Mouse (Mus musculus) liver, embryonic 12.5 days (tissue): ENCODE data around the gene Ccdc30. TPM values are rescaled to one million over a fixed set of nuclear protein-coding genes. Genes with fewer than 3 reads are reported as not detected.
"Not testable (repeated sequence)": the region's sequence is repeated elsewhere in the genome, so short reads cannot be mapped to it uniquely, and the experiment has no call there.

Experiments
- ATAC-seq: fragments of 200-750 bp; cut with Nextera tagmentation; 2 replicates; pipeline ENCODE4 v1.8.0; 2017; ENCODE audit warnings: moderate number of reproducible peaks, mild to moderate bottlenecking, moderate library complexity
- H3K27ac ChIP-seq: fragments of 300-500 bp; sonication (generic); 2 replicates; pipeline ENCODE4 v1.5.1; 2016; ENCODE audit warnings: mild to moderate bottlenecking
- H3K27me3 ChIP-seq: fragments of 300-500 bp; sonication (generic); replicated peaks from 2 replicates; pipeline ENCODE4 v1.6.1; 2016; ENCODE audit warnings: mild to moderate bottlenecking, moderate library complexity
- H3K36me3 ChIP-seq: fragments of 300-500 bp; sonication (generic); 2 replicates; pipeline ENCODE4 v1.6.1; 2016; ENCODE audit warnings: mild to moderate bottlenecking, moderate library complexity
- H3K4me1 ChIP-seq: fragments of 300-500 bp; sonication (generic); 2 replicates; pipeline ENCODE4 v1.6.1; 2016
- H3K4me2 ChIP-seq: fragments of 300-500 bp; sonication (generic); 2 replicates; pipeline ENCODE4 v1.6.1; 2016; ENCODE audit warnings: mild to moderate bottlenecking, moderate library complexity
- H3K4me3 ChIP-seq: fragments of 300-500 bp; sonication (generic); 2 replicates; pipeline ENCODE4 v1.5.1; 2016; ENCODE audit warnings: mild to moderate bottlenecking, moderate library complexity
- H3K9ac ChIP-seq: fragments of 300-500 bp; sonication (generic); 2 replicates; pipeline ENCODE4 v1.6.1; 2016; ENCODE audit warnings: mild to moderate bottlenecking, moderate library complexity
- H3K9me3 ChIP-seq: fragments of 300-500 bp; sonication (generic); replicated peaks from 2 replicates; pipeline ENCODE4 v1.6.1; 2016; ENCODE audit warnings: mild to moderate bottlenecking, moderate library complexity
- WGBS: fragments of 180-500 bp; shearing (Covaris S2); methylation state at CpG from one replicate; pipeline ENCODE4 v1.1.7; 2016; ENCODE audit not compliant: insufficient replicate concordance; 5-methylcytosine and 5-hydroxymethylcytosine counted together
- polyA plus RNA-seq: library from polyadenylated mRNA; unstranded; fragments of >200 nt; fragmentation: Nextera tagmentation; extraction: Ambion mirVana; gene quantifications from 2 replicates; pipeline ENCODE4 v1.2.1, GENCODE M21; 2016

Ccdc30 gene
- polyA plus RNA-seq, 1 experiment from 2014 or later, result 1.4 TPM

- Histone ChIP-seq H3K9ac (no peak overlapping the region), H3K4me2 (no peak overlapping the region), H3K4me1 (peaks cover 16% of the 10 kb centered on the region), H3K27ac (no peak overlapping the region), H3K36me3 (peaks cover 3% of the 10 kb centered on the region), H3K9me3 (no peaks in the 10 kb centered on the region), H3K27me3 (no peaks in the 10 kb centered on the region), H3K4me3 (no peak overlapping the region)
- 68% methylated on average over 2 of the region's 2 CpGs for WGBS
- ATAC-seq, result no peak
Observed at GRCm38 (mm10) chr4:119297361-119297760, 118.0 kb downstream of the Ccdc30 start.

GRCm38 (mm10) chr4:119295134-119295453 lies 120.2 kb downstream of the Ccdc30 start:
- peak overlapping the region; percentile 97 for H3K4me2 ChIP-seq
- H3K9ac ChIP-seq, result peak overlapping the region; percentile 97
- 5% methylated on average over 6 of the region's 6 CpGs for WGBS
- H3K27ac ChIP-seq, result peak overlapping the region; percentile 88
- no peak for ATAC-seq
- no peaks in the 10 kb centered on the region for H3K9me3 ChIP-seq
- peak overlapping the region; percentile 98 for H3K4me3 ChIP-seq
- no peaks in the 10 kb centered on the region for H3K27me3 ChIP-seq
- peaks cover 26% of the 10 kb centered on the region for H3K36me3 ChIP-seq
- peaks cover 37% of the 10 kb centered on the region for H3K4me1 ChIP-seq

- no peaks in the 10 kb centered on the region for H3K27me3 ChIP-seq
- H3K4me2 ChIP-seq, result peak within 1 kb of the TSS; percentile 97
- peak within 1 kb of the TSS; percentile 97 for H3K9ac ChIP-seq
- peaks cover 41% of the 10 kb centered on the region for H3K4me1 ChIP-seq
- peaks cover 31% of the 10 kb centered on the region for H3K36me3 ChIP-seq
- ATAC-seq, result peak; percentile 97
- WGBS, result under 1% methylated on average over 61 of the region's 61 CpGs
- peak within 1 kb of the TSS; percentile 98 for H3K4me3 ChIP-seq
- H3K9me3 ChIP-seq, result no peaks in the 10 kb centered on the region
- peak within 1 kb of the TSS; percentile 88 for H3K27ac ChIP-seq
Observed at GRCm38 (mm10) chr4:119294415-119295133, 120.7 kb downstream of the Ccdc30 start, which contains the start of gene Ybx1. Ybx1 (minus strand) TSS chr4:119294604.

- under 1% methylated on average over 71 of the region's 80 CpGs for whole genome bisulfite sequencing
- Histone ChIP-seq H3K4me3 (peak overlapping the region; percentile 98), H3K9ac (peak overlapping the region; percentile 97), H3K27ac (peak overlapping the region; percentile 88), H3K4me2 (peak overlapping the region; percentile 97), H3K36me3 (peaks cover 37% of the 10 kb centered on the region), H3K4me1 (peaks cover 45% of the 10 kb centered on the region), H3K9me3 (no peaks in the 10 kb centered on the region), H3K27me3 (no peaks in the 10 kb centered on the region)
- no peak for ATAC-seq
Observed at GRCm38 (mm10) chr4:119293574-119294258, 121.6 kb downstream of the Ccdc30 start.

GRCm38 (mm10) chr4:119292771-119293573 lies 122.3 kb downstream of the Ccdc30 start:
- peaks cover 51% of the 10 kb centered on the region for H3K4me1 ChIP-seq
- H3K36me3 ChIP-seq, result peaks cover 44% of the 10 kb centered on the region
- WGBS, result under 1% methylated on average over 24 of the region's 24 CpGs
- H3K4me2 ChIP-seq, result peak overlapping the region; percentile 97
- no peaks in the 10 kb centered on the region for H3K9me3 ChIP-seq
- no peaks in the 10 kb centered on the region for H3K27me3 ChIP-seq
- peak overlapping the region; percentile 88 for H3K27ac ChIP-seq
- peak overlapping the region; percentile 97 for H3K9ac ChIP-seq
- ATAC-seq, result 0 out of 2 replicates have a peak, but pooled peaks have one; percentile 20
- H3K4me3 ChIP-seq, result peak overlapping the region; percentile 98

- H3K27me3 ChIP-seq, result no peaks in the 10 kb centered on the region
- H3K4me2 ChIP-seq, result peak overlapping the region; percentile 97
- peak overlapping the region; percentile 97 for H3K9ac ChIP-seq
- peaks cover 53% of the 10 kb centered on the region for H3K36me3 ChIP-seq
- H3K4me3 ChIP-seq, result peak overlapping the region; percentile 98
- no peak for ATAC-seq
- no peaks in the 10 kb centered on the region for H3K9me3 ChIP-seq
- peaks cover 61% of the 10 kb centered on the region for H3K4me1 ChIP-seq
- peak overlapping the region; percentile 88 for H3K27ac ChIP-seq
- WGBS, result 59% methylated on average over 1 of the region's 1 CpGs
Observed at GRCm38 (mm10) chr4:119291921-119292320, 123.4 kb downstream of the Ccdc30 start.

GRCm38 (mm10) chr4:119285336-119285735 lies 130.0 kb downstream of the Ccdc30 start:
- WGBS, result 32% methylated on average over 2 of the region's 2 CpGs
- no peaks in the 10 kb centered on the region for H3K9me3 ChIP-seq
- H3K36me3 ChIP-seq, result peaks cover 93% of the 10 kb centered on the region
- H3K4me3 ChIP-seq, result no peak overlapping the region
- H3K27me3 ChIP-seq, result no peaks in the 10 kb centered on the region
- peak overlapping the region; percentile 58 for H3K27ac ChIP-seq
- H3K9ac ChIP-seq, result no peak overlapping the region
- peaks cover 49% of the 10 kb centered on the region for H3K4me1 ChIP-seq
- H3K4me2 ChIP-seq, result peak overlapping the region; percentile 41
- ATAC-seq, result peak; percentile 61; the same call in 1 of the 2 replicates

GRCm38 (mm10) chr4:119284861-119285260 lies 130.5 kb downstream of the Ccdc30 start:
- Histone ChIP-seq H3K4me3 (no peak overlapping the region), H3K9me3 (no peaks in the 10 kb centered on the region), H3K27ac (peak overlapping the region; percentile 38; the same call in 1 of the 2 replicates), H3K9ac (no peak overlapping the region), H3K4me2 (no peak overlapping the region), H3K4me1 (peaks cover 46% of the 10 kb centered on the region), H3K27me3 (no peaks in the 10 kb centered on the region), H3K36me3 (peaks cover 93% of the 10 kb centered on the region)
- 60% methylated on average over 1 of the region's 1 CpGs for WGBS
- ATAC-seq, result no peak

GRCm38 (mm10) chr4:119278784-119279183 lies 136.5 kb downstream of the Ccdc30 start:
- H3K9me3 ChIP-seq, ATAC-seq: not testable (repeated sequence)
- H3K4me1 ChIP-seq, result peaks cover 13% of the 10 kb centered on the region; the same call in 1 of the 2 replicates

GRCm38 (mm10) chr4:119275726-119276125 lies 139.6 kb downstream of the Ccdc30 start:
- Histone ChIP-seq H3K27me3 (no peaks in the 10 kb centered on the region), H3K9ac (no peak overlapping the region), H3K36me3 (peaks cover 95% of the 10 kb centered on the region), H3K4me2 (no peak overlapping the region), H3K4me3 (no peak overlapping the region), H3K27ac (peak overlapping the region; percentile 37), H3K4me1 (peaks cover 26% of the 10 kb centered on the region), H3K9me3 (no peaks in the 10 kb centered on the region)
- 65% methylated on average over 2 of the region's 2 CpGs for whole genome bisulfite sequencing
- ATAC-seq, result no peak

More at GRCm38 (mm10) chr4:119278784-119279183, 136.5 kb downstream of the Ccdc30 start:
- not testable (repeated sequence) for H3K4me2 ChIP-seq, H3K27me3 ChIP-seq, H3K9ac ChIP-seq, H3K4me3 ChIP-seq, H3K27ac ChIP-seq
- peaks cover 95% of the 10 kb centered on the region for H3K36me3 ChIP-seq
- 76% methylated on average over 15 of the region's 15 CpGs for WGBS

- H3K27me3 ChIP-seq, result no peaks in the 10 kb centered on the region
- peak overlapping the region; percentile 37 for H3K27ac ChIP-seq
- H3K9me3 ChIP-seq, result no peaks in the 10 kb centered on the region
- H3K4me3 ChIP-seq, result no peak overlapping the region
- peaks cover 96% of the 10 kb centered on the region for H3K36me3 ChIP-seq
- peak; percentile 36 for ATAC-seq
- WGBS, result 13% methylated on average over 2 of the region's 2 CpGs
- H3K4me2 ChIP-seq, result no peak overlapping the region
- H3K4me1 ChIP-seq, result peaks cover 27% of the 10 kb centered on the region
- H3K9ac ChIP-seq, result no peak overlapping the region
Observed at GRCm38 (mm10) chr4:119275226-119275625, 140.1 kb downstream of the Ccdc30 start.
